Mouse (Mus musculus) gastrocnemius, adult 8-10 months (tissue): ENCODE measurements around the gene Creg1. TPM values are rescaled to one million over a fixed set of nuclear protein-coding genes. Genes with fewer than 3 reads are reported as not detected.

Experiments used
- total RNA-seq, 4 experiments: library from RNA; stranded (reverse); gene quantifications; 2 replicates each; pipeline ENCODE4 v1.2.4; 2022

Creg1 gene
- total RNA-seq, 4 experiments from 2014 or later, result 49.5 to 59.1 (median 55.1) TPM

Other genes with a start within 250 kb of the Creg1 start
- 1 to 10 TPM; 5.1 to 6.1 (median 6.0) TPM for gene Mpzl1, start 129.2 kb upstream of the Creg1 start, total RNA-seq
- gene Rcsd1, start 54.0 kb upstream of the Creg1 start, total RNA-seq, result 100 to 1,000 TPM in 3 of 4 experiments, 10 to 100 TPM in 1; 81.2 to 107 (median 103) TPM
- 1 to 10 TPM in 1 of 4 experiments, under 1 TPM in 3; 0.24 to 1.0 (median 0.68) TPM for gene Cd247, start 24.9 kb downstream of the Creg1 start, total RNA-seq
- 1 to 10 TPM; 7.4 to 8.9 (median 7.9) TPM for gene Pou2f1, start 238.9 kb downstream of the Creg1 start, total RNA-seq